Mouse (Mus musculus): ENCODE measurements around the gene Mex3d. TPM values are rescaled to one million over a fixed set of nuclear protein-coding genes. Genes with fewer than 3 reads are reported as not detected.

The Mex3d gene
- polyA plus RNA-seq, 1 experiment from 2014 or later: 6.3 TPM

GRCm38 (mm10) chr10:80374063-80374462 is 13.4 kb downstream of the Mex3d start:
- Histone ChIP-seq H3K9ac (ENCODE audit: low read length) (no peak overlapping the region), H3K27ac (replicated peaks in 1 of 2; ENCODE audit: control insufficient read depth in 1 of 2, insufficient read depth in 1 of 2, low read depth in 2 of 2, low read length in 2 of 2) (no peak overlapping the region), H3K4me3 (ENCODE audit: control insufficient read depth in 1 of 2, insufficient read depth in 1 of 2, low read depth in 1 of 2, low read length in 2 of 2) (no peak overlapping the region), H3K4me1 (ENCODE audit: control insufficient read depth in 2 of 2, insufficient read depth in 2 of 2, low read length in 2 of 2) (0 out of 4 replicates have a peak, but pooled peaks cover 0 to 3% of the 10 kb centered on the region in 2 experiments), H3K4me2 (ENCODE audit: low read length) (no peak overlapping the region), H3K9me3 (ENCODE audit: control insufficient read depth, low read length) (no peaks in the 10 kb centered on the region), H3K27me3 (ENCODE audit: control insufficient read depth, insufficient read depth, low read length) (no peaks in the 10 kb centered on the region), H3K36me3 (ENCODE audit: control insufficient read depth, insufficient read depth, low read length) (no peaks in the 10 kb centered on the region)
- WGBS: 17% methylated on average over 6 of the region's 6 CpGs
- ATAC-seq (ENCODE audit: insufficient number of reproducible peaks, insufficient read depth, low FRiP score, low read depth): no peak

- Histone ChIP-seq H3K4me1 (ENCODE audit: control insufficient read depth in 2 of 2, insufficient read depth in 2 of 2, low read length in 2 of 2) (0 out of 4 replicates have a peak, but pooled peaks cover 0 to 3% of the 10 kb centered on the region in 2 experiments), H3K4me2 (ENCODE audit: low read length) (no peak overlapping the region), H3K9me3 (ENCODE audit: control insufficient read depth, low read length) (no peaks in the 10 kb centered on the region), H3K27me3 (ENCODE audit: control insufficient read depth, insufficient read depth, low read length) (peaks cover 6% of the 10 kb centered on the region; the same call in 1 of the 2 replicates), H3K27ac (replicated peaks in 1 of 2; ENCODE audit: control insufficient read depth in 1 of 2, insufficient read depth in 1 of 2, low read depth in 2 of 2, low read length in 2 of 2) (no peak overlapping the region), H3K4me3 (ENCODE audit: control insufficient read depth in 1 of 2, insufficient read depth in 1 of 2, low read depth in 1 of 2, low read length in 2 of 2) (no peak overlapping the region), H3K9ac (ENCODE audit: low read length) (no peak overlapping the region), H3K36me3 (ENCODE audit: control insufficient read depth, insufficient read depth, low read length) (no peaks in the 10 kb centered on the region)
- WGBS: 75% methylated on average over 6 of the region's 6 CpGs
- no peak for ATAC-seq (ENCODE audit: insufficient number of reproducible peaks, insufficient read depth, low FRiP score, low read depth)
These were observed 14.8 kb downstream of the Mex3d start for GRCm38 (mm10) chr10:80372706-80373105.

DNA sequence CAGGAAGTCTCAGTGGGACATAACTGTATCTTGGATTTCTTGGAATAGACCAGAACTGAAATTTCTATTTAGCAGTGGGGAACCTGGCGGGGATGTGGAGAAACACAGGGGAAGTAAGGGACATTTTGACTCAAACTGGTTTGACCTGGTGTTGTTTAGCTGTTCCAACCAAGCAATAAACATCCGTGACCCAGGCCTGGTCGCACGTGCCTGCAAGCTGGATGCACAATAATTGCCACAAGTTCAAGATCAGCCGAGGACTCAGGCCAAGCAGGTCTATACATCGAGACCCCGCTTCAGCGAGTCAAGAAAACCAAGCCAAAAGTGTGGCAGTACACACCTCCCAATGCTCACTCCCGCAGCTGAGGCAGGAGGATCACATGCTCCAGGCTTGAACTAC is 15.5 kb downstream of the Mex3d start:
- WGBS: 53% methylated on average over 9 of the region's 9 CpGs
- peak overlapping the region; percentile 37; the same call in 1 of the 2 replicates for H3K4me2 ChIP-seq (ENCODE audit: low read length)
- H3K4me1 ChIP-seq (ENCODE audit: control insufficient read depth in 2 of 2, insufficient read depth in 2 of 2, low read length in 2 of 2): 0 out of 4 replicates have a peak, but pooled peaks cover 0 to 3% of the 10 kb centered on the region in 2 experiments
- H3K9me3 ChIP-seq (ENCODE audit: control insufficient read depth, low read length): no peaks in the 10 kb centered on the region
- H3K4me3 ChIP-seq (ENCODE audit: control insufficient read depth in 1 of 2, insufficient read depth in 1 of 2, low read depth in 1 of 2, low read length in 2 of 2): no peak overlapping the region
- no peak for ATAC-seq (ENCODE audit: insufficient number of reproducible peaks, insufficient read depth, low FRiP score, low read depth)
- H3K27ac ChIP-seq (replicated peaks in 1 of 2; ENCODE audit: control insufficient read depth in 1 of 2, insufficient read depth in 1 of 2, low read depth in 2 of 2, low read length in 2 of 2): no peak overlapping the region
- 0 out of 2 replicates have a peak overlapping the region, but pooled peaks have one; percentile 21 for H3K9ac ChIP-seq (ENCODE audit: low read length)
- H3K36me3 ChIP-seq (ENCODE audit: control insufficient read depth, insufficient read depth, low read length): no peaks in the 10 kb centered on the region
- H3K27me3 ChIP-seq (ENCODE audit: control insufficient read depth, insufficient read depth, low read length): peaks cover 9% of the 10 kb centered on the region; the same call in 1 of the 2 replicates

GRCm38 (mm10) chr10:80371411-80371966 is 16.0 kb downstream of the Mex3d start:
- peak overlapping the region; percentile 15 to 25; a peak in 2 of 4 replicates for H3K4me3 ChIP-seq (ENCODE audit: control insufficient read depth in 1 of 2, insufficient read depth in 1 of 2, low read depth in 1 of 2, low read length in 2 of 2)
- 0 out of 4 replicates have a peak, but pooled peaks cover 0 to 3% of the 10 kb centered on the region in 2 experiments for H3K4me1 ChIP-seq (ENCODE audit: control insufficient read depth in 2 of 2, insufficient read depth in 2 of 2, low read length in 2 of 2)
- H3K36me3 ChIP-seq (ENCODE audit: control insufficient read depth, insufficient read depth, low read length): no peaks in the 10 kb centered on the region
- 7% methylated on average over 12 of the region's 12 CpGs for WGBS
- no peak for ATAC-seq (ENCODE audit: insufficient number of reproducible peaks, insufficient read depth, low FRiP score, low read depth)
- H3K4me2 ChIP-seq (ENCODE audit: low read length): peak overlapping the region; percentile 37; the same call in 1 of the 2 replicates
- peaks cover 9% of the 10 kb centered on the region; the same call in 1 of the 2 replicates for H3K27me3 ChIP-seq (ENCODE audit: control insufficient read depth, insufficient read depth, low read length)
- no peaks in the 10 kb centered on the region for H3K9me3 ChIP-seq (ENCODE audit: control insufficient read depth, low read length)
- H3K9ac ChIP-seq (ENCODE audit: low read length): peak overlapping the region; percentile 21; the same call in 1 of the 2 replicates
- H3K27ac ChIP-seq (replicated peaks in 1 of 2; ENCODE audit: control insufficient read depth in 1 of 2, insufficient read depth in 1 of 2, low read depth in 2 of 2, low read length in 2 of 2): no peak overlapping the region

DNA sequence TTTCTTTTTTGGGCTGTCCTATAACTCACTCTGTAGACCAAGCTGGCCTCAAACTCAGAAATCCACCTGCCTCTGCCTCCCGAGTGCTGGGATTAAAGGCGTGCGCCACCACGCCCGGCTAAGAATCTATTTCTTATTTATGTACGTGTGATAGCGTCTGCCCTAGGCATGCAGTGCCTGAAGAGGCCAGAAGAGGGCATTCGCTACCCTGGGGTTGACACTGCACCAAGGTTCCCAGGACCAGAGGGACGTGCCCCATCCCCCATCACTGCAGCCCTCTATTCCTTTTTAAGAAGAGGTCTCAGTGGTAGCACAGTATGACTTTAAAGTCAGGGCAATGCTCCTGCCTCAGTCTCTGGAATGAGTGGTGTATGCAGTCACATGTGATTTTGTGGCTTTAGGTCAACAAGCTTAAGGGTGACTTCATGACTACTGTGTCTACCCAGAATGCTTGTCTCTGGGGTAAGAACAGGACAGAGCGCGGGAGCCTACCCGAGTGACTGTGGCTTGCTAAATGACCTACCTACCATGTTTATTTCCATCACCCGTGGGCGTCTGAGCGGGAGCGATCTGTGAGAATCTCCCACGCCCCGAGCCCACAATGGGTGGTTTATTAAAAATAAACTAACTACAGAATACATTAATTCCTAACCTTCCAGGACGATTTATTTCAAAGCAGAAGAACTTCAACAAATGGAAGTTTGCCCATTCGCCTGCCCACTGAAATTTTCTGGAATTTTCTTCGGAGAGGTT is 17.3 kb downstream of the Mex3d start:
- ATAC-seq (ENCODE audit: insufficient number of reproducible peaks, insufficient read depth, low FRiP score, low read depth): no peak
- Histone ChIP-seq H3K4me2 (ENCODE audit: low read length) (no peak overlapping the region), H3K36me3 (ENCODE audit: control insufficient read depth, insufficient read depth, low read length) (no peaks in the 10 kb centered on the region), H3K9me3 (ENCODE audit: control insufficient read depth, low read length) (no peaks in the 10 kb centered on the region), H3K4me3 (ENCODE audit: control insufficient read depth in 1 of 2, insufficient read depth in 1 of 2, low read depth in 1 of 2, low read length in 2 of 2) (no peak overlapping the region), H3K27me3 (ENCODE audit: control insufficient read depth, insufficient read depth, low read length) (peaks cover 15% of the 10 kb centered on the region), H3K27ac (replicated peaks in 1 of 2; ENCODE audit: control insufficient read depth in 1 of 2, insufficient read depth in 1 of 2, low read depth in 2 of 2, low read length in 2 of 2) (no peak overlapping the region), H3K4me1 (ENCODE audit: control insufficient read depth in 2 of 2, insufficient read depth in 2 of 2, low read length in 2 of 2) (0 out of 4 replicates have a peak, but pooled peaks cover 0 to 3% of the 10 kb centered on the region in 2 experiments), H3K9ac (ENCODE audit: low read length) (no peak overlapping the region)
- 79% methylated on average over 21 of the region's 21 CpGs for WGBS

DNA sequence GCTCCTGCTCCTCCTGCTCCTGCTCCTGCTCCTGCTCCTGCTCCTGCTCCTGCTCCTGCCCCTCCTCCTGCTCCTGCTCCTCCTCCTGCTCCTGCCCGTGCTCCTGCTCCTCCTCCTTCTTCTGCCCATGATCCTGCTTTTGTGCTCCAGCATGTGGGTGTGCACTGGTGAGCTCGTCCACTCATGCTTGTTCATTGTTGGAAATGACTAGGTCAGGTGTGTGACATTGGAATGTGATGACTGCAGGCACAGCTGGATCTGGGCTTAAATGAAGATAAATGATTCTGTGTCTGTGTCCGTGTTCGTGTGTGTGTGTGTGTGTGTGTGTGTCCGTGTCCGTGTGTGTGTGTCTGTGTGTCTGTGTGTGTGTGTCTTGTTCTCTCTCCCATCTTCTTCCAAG is 19.1 kb downstream of the Mex3d start:
- no peak overlapping the region for H3K27ac ChIP-seq (replicated peaks in 1 of 2; ENCODE audit: control insufficient read depth in 1 of 2, insufficient read depth in 1 of 2, low read depth in 2 of 2, low read length in 2 of 2)
- WGBS: 81% methylated on average over 6 of the region's 6 CpGs
- no peak overlapping the region for H3K4me2 ChIP-seq (ENCODE audit: low read length)
- H3K9ac ChIP-seq (ENCODE audit: low read length): no peak overlapping the region
- H3K4me1 ChIP-seq (ENCODE audit: control insufficient read depth in 2 of 2, insufficient read depth in 2 of 2, low read length in 2 of 2): 0 out of 4 replicates have a peak, but pooled peaks cover 0 to 3% of the 10 kb centered on the region in 2 experiments
- H3K36me3 ChIP-seq (ENCODE audit: control insufficient read depth, insufficient read depth, low read length): no peaks in the 10 kb centered on the region
- H3K4me3 ChIP-seq (ENCODE audit: control insufficient read depth in 1 of 2, insufficient read depth in 1 of 2, low read depth in 1 of 2, low read length in 2 of 2): no peak overlapping the region
- no peaks in the 10 kb centered on the region for H3K9me3 ChIP-seq (ENCODE audit: control insufficient read depth, low read length)
- peaks cover 23% of the 10 kb centered on the region for H3K27me3 ChIP-seq (ENCODE audit: control insufficient read depth, insufficient read depth, low read length)
- no peak for ATAC-seq (ENCODE audit: insufficient number of reproducible peaks, insufficient read depth, low FRiP score, low read depth)

GRCm38 (mm10) chr10:80367954-80368353 is 19.5 kb downstream of the Mex3d start:
- no peak overlapping the region for H3K27ac ChIP-seq (replicated peaks in 1 of 2; ENCODE audit: control insufficient read depth in 1 of 2, insufficient read depth in 1 of 2, low read depth in 2 of 2, low read length in 2 of 2)
- no peak overlapping the region for H3K4me2 ChIP-seq (ENCODE audit: low read length)
- ATAC-seq (ENCODE audit: insufficient number of reproducible peaks, insufficient read depth, low FRiP score, low read depth): no peak
- 0 out of 4 replicates have a peak, but pooled peaks cover 0 to 3% of the 10 kb centered on the region in 2 experiments for H3K4me1 ChIP-seq (ENCODE audit: control insufficient read depth in 2 of 2, insufficient read depth in 2 of 2, low read length in 2 of 2)
- H3K9ac ChIP-seq (ENCODE audit: low read length): no peak overlapping the region
- H3K9me3 ChIP-seq (ENCODE audit: control insufficient read depth, low read length): no peaks in the 10 kb centered on the region
- H3K4me3 ChIP-seq (ENCODE audit: control insufficient read depth in 1 of 2, insufficient read depth in 1 of 2, low read depth in 1 of 2, low read length in 2 of 2): no peak overlapping the region
- no peaks in the 10 kb centered on the region for H3K36me3 ChIP-seq (ENCODE audit: control insufficient read depth, insufficient read depth, low read length)
- WGBS: 52% methylated on average over 5 of the region's 5 CpGs
- H3K27me3 ChIP-seq (ENCODE audit: control insufficient read depth, insufficient read depth, low read length): peaks cover 25% of the 10 kb centered on the region

Measured in heart, embryonic 14.5 days (tissue).